Mouse (Mus musculus) MEL (cell line): ENCODE measurements around the gene Eml1. TPM values are rescaled to one million over a fixed set of nuclear protein-coding genes. Genes with fewer than 3 reads are reported as not detected.

Experiments used
- DNase-seq: peaks from one replicate; pipeline ENCODE4 v3.0.0; 2011; ENCODE audit warnings: low read depth, low spot score
- H3K27ac ChIP-seq: 2 replicates; pipeline ENCODE4 v1.5.1; 2012; ENCODE audit warnings: low read depth, mild to moderate bottlenecking, control low read depth, low read length, moderate library complexity; ENCODE audit not compliant: control insufficient read depth
- H3K27me3 ChIP-seq, 2 experiments: fragments of 150-350 bp in 1 of 2; sonication (generic) in 1 of 2; 2 replicates each; pipeline ENCODE4 v1.6.1; 2012; ENCODE audit warnings: low read length in 2 of 2, mild to moderate bottlenecking in 2 of 2, improper control_type of control experiment in 1 of 2, moderate library complexity in 1 of 2; ENCODE audit not compliant: insufficient read depth in 2 of 2, control insufficient read depth in 1 of 2
- H3K36me3 ChIP-seq, 2 experiments: 2 replicates each; pipeline ENCODE4 v1.6.1; 2012 to 2014; ENCODE audit warnings: low read length in 2 of 2, improper control_type of control experiment in 1 of 2, inconsistent platforms in 1 of 2, mild to moderate bottlenecking in 1 of 2; ENCODE audit not compliant: insufficient read depth in 2 of 2, control insufficient read depth in 1 of 2
- H3K4me1 ChIP-seq, 2 experiments: fragments of 150-350 bp in 1 of 2; sonication (generic) in 1 of 2; 2 replicates each; pipeline ENCODE4 v1.6.1; 2012; ENCODE audit warnings: low read length in 2 of 2, improper control_type of control experiment in 1 of 2, mild to moderate bottlenecking in 1 of 2; ENCODE audit not compliant: insufficient read depth in 2 of 2, control insufficient read depth in 1 of 2
- H3K4me3 ChIP-seq, 2 experiments: fragments of 150-350 bp in 1 of 2; sonication (generic) in 1 of 2; 2 replicates each; pipeline ENCODE4 v1.5.1; 2012; ENCODE audit warnings: low read depth in 2 of 2, low read length in 2 of 2, mild to moderate bottlenecking in 2 of 2, moderate library complexity in 2 of 2, control low read depth in 1 of 2, improper control_type of control experiment in 1 of 2; ENCODE audit not compliant: control insufficient read depth in 1 of 2, insufficient read depth in 1 of 2
- H3K79me2 ChIP-seq: 2 replicates; pipeline ENCODE4 v1.6.1; 2012; ENCODE audit warnings: mild to moderate bottlenecking, low read length, moderate library complexity; ENCODE audit not compliant: control insufficient read depth, poor library complexity, insufficient read depth
- H3K9ac ChIP-seq: 2 replicates; pipeline ENCODE4 v1.6.1; 2012; ENCODE audit warnings: low read depth, mild to moderate bottlenecking, control low read depth, low read length, moderate library complexity; ENCODE audit not compliant: control insufficient read depth, poor library complexity, severe bottlenecking
- H3K9me3 ChIP-seq: fragments of 150-350 bp; sonication (generic); replicated peaks from 2 replicates; pipeline ENCODE4 v1.6.1; 2012; ENCODE audit warnings: mild to moderate bottlenecking, low read length, improper control_type of control experiment, moderate library complexity; ENCODE audit not compliant: insufficient read depth
- CHD1 ChIP-seq: IDR thresholded peaks from 2 replicates; pipeline ENCODE4 v1.6.1; 2012; ENCODE audit warnings: low read depth, mild to moderate bottlenecking, inconsistent platforms, low read length, improper control_type of control experiment
- GABPA ChIP-seq: IDR thresholded peaks from 2 replicates; pipeline ENCODE4 v1.6.1; 2012; ENCODE audit warnings: low read depth, mild to moderate bottlenecking, inconsistent platforms, low read length, improper control_type of control experiment, moderate library complexity
- GATA1 ChIP-seq: IDR thresholded peaks from 2 replicates; pipeline ENCODE4 v1.6.1; 2011; ENCODE audit warnings: low read depth, low read length, improper control_type of control experiment
- HCFC1 ChIP-seq: IDR thresholded peaks from 2 replicates; pipeline ENCODE4 v1.6.1; 2012; ENCODE audit warnings: low read depth, mild to moderate bottlenecking, inconsistent platforms, low read length, improper control_type of control experiment, moderate library complexity
- MAFK ChIP-seq: IDR thresholded peaks from 2 replicates; pipeline ENCODE4 v1.6.1; 2011; ENCODE audit warnings: low read depth, mild to moderate bottlenecking, low read length, improper control_type of control experiment, borderline replicate concordance
- MYB ChIP-seq: IDR thresholded peaks from 2 replicates; pipeline ENCODE4 v1.6.1; 2011; ENCODE audit warnings: mild to moderate bottlenecking, low read depth, low read length, improper control_type of control experiment
- MYC ChIP-seq: IDR thresholded peaks from 2 replicates; pipeline ENCODE4 v1.6.1; 2011; ENCODE audit warnings: low read depth, mild to moderate bottlenecking, low read length, improper control_type of control experiment, moderate library complexity
- NELFE ChIP-seq: IDR thresholded peaks from 2 replicates; pipeline ENCODE4 v1.6.1; 2011; ENCODE audit warnings: low read depth, low read length, improper control_type of control experiment
- POLR2AphosphoS2 ChIP-seq: IDR thresholded peaks from 2 replicates; pipeline ENCODE4 v1.6.1; 2011; ENCODE audit warnings: low read length, improper control_type of control experiment
- POLR2AphosphoS5 ChIP-seq: IDR thresholded peaks from 2 replicates; pipeline ENCODE4 v1.6.1; 2012; ENCODE audit warnings: low read depth, borderline replicate concordance, mild to moderate bottlenecking, inconsistent platforms, low read length, moderate library complexity, mixed read lengths
- RCOR1 ChIP-seq: IDR thresholded peaks from 2 replicates; pipeline ENCODE4 v1.6.1; 2012; ENCODE audit warnings: low read depth, mild to moderate bottlenecking, inconsistent platforms, low read length, improper control_type of control experiment
- SIN3A ChIP-seq: IDR thresholded peaks from 2 replicates; pipeline ENCODE4 v1.6.1; 2012; ENCODE audit warnings: low read length, improper control_type of control experiment, inconsistent platforms
- SMC3 ChIP-seq: IDR thresholded peaks from 2 replicates; pipeline ENCODE4 v1.6.1; 2011; ENCODE audit warnings: low read depth, low read length, improper control_type of control experiment
- TAL1 ChIP-seq: IDR thresholded peaks from 2 replicates; pipeline ENCODE4 v1.6.1; 2012; ENCODE audit warnings: mild to moderate bottlenecking, inconsistent platforms, low read length, moderate library complexity, mixed read lengths
- TBP ChIP-seq: IDR thresholded peaks from 2 replicates; pipeline ENCODE4 v1.8.0; 2011; ENCODE audit warnings: low read depth, low read length, improper control_type of control experiment
- TCF12 ChIP-seq: IDR thresholded peaks from 2 replicates; pipeline ENCODE4 v1.6.1; 2014; ENCODE audit warnings: low read depth, mild to moderate bottlenecking, inconsistent platforms, low read length, improper control_type of control experiment, moderate library complexity
- UBTF ChIP-seq: IDR thresholded peaks from 2 replicates; pipeline ENCODE4 v1.6.1; 2012; ENCODE audit warnings: low read depth, mild to moderate bottlenecking, inconsistent platforms, low read length, improper control_type of control experiment, moderate library complexity, borderline replicate concordance; ENCODE audit not compliant: insufficient read depth
- ZC3H11A ChIP-seq: IDR thresholded peaks from 2 replicates; pipeline ENCODE4 v1.6.1; 2012; ENCODE audit warnings: low read depth, mild to moderate bottlenecking, inconsistent platforms, low read length, improper control_type of control experiment
- ZMIZ1 ChIP-seq: IDR thresholded peaks from 2 replicates; pipeline ENCODE4 v1.6.1; 2012; ENCODE audit warnings: low read depth, mild to moderate bottlenecking, inconsistent platforms, low read length, improper control_type of control experiment, moderate library complexity
- polyA plus RNA-seq, 2 experiments: library from polyadenylated mRNA; stranded (reverse) in 1 of 2; unstranded in 1 of 2; fragments of >175 nt in 1 of 2; fragments of >200 nt in 1 of 2; gene quantifications; 2 replicates each; pipeline versions ENCODE4 v1.2.1 to v1.2.4; 2012; ENCODE audit warnings: low replicate concordance in 2 of 2, low read depth in 1 of 2; ENCODE audit not compliant: insufficient read length in 2 of 2, insufficient read depth in 1 of 2, missing spikeins in 1 of 2
- total RNA-seq: library from RNA; depleted of rRNA; stranded (reverse); fragments of 300-350 nt; gene quantifications from 2 replicates; pipeline ENCODE4 v1.2.3, GENCODE M21; 2012

Eml1 gene
- total and polyA plus RNA-seq, 3 experiments, result not detected

DNA sequence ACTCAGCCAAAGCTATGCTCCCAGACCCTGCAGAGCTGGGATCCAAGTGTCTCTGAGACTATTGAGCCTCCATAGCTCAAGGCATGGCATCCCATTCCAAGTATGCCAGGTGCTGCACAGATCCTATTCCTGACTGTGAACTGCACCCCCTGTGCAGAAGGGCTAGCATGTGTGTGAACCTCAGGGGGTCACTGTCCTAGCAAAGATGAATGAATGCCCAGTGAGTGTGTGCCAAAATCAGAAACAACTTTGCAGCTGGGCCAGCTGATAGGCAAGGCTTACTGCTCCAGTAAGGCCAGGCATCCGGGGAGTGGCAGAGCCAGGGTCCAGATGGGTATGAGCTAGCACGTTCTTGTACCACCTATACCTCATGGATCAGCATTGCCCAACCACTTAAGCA lies 76.0 kb downstream of the Eml1 start:
- Histone ChIP-seq H3K4me1 (no peaks in the 10 kb centered on the region), H3K9me3 (no peaks in the 10 kb centered on the region), H3K79me2 (no peaks in the 10 kb centered on the region), H3K36me3 (no peaks in the 10 kb centered on the region), H3K27ac (no peak overlapping the region), H3K9ac (no peak overlapping the region), H3K27me3 (no peaks in the 10 kb centered on the region), H3K4me3 (no peak overlapping the region)
- no peak for DNase-seq
- TF ChIP-seq TAL1 (no peak), UBTF (no peak), POLR2AphosphoS2 (no peak), TCF12 (no peak), TBP (no peak), GATA1 (no peak), SIN3A (no peak), RCOR1 (no peak), SMC3 (no peak), MYC (no peak), POLR2AphosphoS5 (no peak), MAFK (no peak), CHD1 (no peak), NELFE (no peak), HCFC1 (no peak), ZMIZ1 (no peak), MYB (no peak)

DNA sequence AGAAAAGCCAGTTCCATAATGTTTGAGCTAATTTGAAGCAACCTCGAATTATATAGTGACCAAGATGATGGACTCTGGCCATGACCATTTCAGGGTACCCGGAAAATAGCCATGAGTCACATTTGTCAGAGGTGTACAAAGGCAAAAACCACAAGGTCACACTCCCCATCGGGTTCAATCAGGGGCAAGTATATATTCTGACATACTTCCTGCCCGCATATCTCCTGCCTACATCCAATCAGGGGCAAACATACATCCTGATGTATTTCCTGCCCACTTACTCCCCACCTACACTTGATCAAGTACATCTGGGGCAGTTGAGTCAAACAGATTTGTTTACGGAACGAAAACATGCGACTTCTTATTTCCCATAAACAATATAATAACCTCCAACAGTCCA lies 77.6 kb downstream of the Eml1 start:
- Histone ChIP-seq H3K79me2 (no peaks in the 10 kb centered on the region), H3K27me3 (no peaks in the 10 kb centered on the region), H3K4me1 (no peaks in the 10 kb centered on the region), H3K27ac (no peak overlapping the region), H3K4me3 (no peak overlapping the region), H3K9me3 (no peaks in the 10 kb centered on the region), H3K36me3 (no peaks in the 10 kb centered on the region), H3K9ac (no peak overlapping the region)
- TF ChIP-seq GABPA (no peak), ZC3H11A (no peak), UBTF (no peak)
- DNase-seq, result no peak
